Mouse (Mus musculus): ENCODE data around the gene Cracr2a.
"Not testable (repeated sequence)": the region's sequence is repeated elsewhere in the genome, so short reads cannot be mapped to it uniquely, and the experiment has no call there.

Gene Cracr2a

DNA sequence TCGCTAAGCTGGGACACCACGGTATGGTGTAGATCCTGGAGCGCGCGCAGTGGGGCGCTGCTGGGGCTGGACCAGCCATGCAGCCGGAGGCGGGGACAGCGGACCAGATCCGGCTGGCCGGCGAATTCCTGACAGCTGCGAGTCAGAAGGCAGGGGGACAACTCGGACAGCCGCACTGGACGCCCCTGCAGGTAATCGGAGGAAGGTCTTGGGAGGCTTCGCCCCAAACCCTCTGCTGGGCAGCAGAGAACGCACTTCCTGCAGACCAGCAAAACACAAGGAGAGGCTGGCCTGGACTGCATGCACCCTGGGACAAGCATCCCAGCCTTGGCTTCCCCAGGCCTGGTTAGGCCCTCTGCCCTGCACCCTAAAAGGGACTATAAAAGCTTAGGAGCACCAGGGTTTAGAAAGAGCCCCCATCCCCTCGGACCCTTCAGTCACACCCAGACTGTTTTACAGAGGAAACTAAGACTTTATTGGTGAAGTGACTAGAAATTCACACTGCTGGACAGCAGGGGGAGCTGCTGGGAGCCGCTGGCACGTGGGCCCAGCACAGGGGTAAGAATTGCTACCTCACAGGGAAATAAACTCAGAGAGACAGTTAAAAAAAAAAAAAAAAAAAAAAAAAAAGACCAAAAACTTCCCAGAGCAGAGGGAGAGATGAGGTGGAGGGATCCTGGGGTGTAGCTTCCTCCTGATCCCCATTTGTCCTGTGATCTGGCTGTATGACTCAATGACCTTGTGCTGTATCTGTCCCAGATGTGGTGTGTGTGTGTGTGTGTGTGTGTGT lies at the start of gene Cracr2a:
TSS of gene Cracr2a (plus strand) at position 108 of the 790 bp plus-strand sequence.
- peak; percentile 83 to 86 for DNase-seq

DNA sequence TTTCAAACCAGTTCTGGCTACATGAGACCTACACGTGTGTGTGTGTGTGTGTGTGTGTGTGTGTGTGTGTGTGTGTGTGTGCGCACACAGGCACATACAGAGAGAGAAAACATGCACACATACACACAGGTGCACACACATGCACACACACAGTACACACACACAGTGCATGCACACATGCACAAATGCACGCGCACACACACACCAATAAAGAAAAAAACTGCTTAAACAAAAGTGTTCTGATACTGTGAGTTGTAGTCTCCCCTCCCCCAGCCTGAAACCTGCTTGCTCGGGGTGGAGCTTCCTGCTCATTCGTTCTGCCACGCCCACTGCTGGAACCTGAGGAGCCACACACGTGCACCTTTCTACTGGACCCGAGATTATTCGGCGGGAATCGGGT lies 47.4 kb upstream of the Cracr2a start:
- not testable (repeated sequence) for DNase-seq

DNA sequence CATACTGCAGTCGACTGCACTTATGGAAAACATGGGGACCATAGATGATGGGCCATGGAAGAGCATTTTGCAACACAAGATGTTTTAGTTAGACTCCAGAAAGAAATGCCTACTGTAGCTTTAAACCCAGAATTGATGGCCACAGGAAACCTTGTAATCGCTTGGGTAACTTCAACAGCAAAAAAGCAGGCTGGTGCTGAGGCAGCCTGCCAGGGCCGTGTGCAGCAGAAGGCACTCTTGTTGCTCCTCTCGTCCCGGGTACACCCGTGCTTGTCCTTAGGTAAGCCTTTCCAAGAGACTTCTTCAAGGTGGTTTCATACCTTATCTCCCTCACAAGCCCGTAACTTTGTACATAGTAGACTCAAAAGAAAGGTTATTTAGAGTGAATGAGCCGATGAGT lies 40.0 kb upstream of the Cracr2a start:
- no peak for DNase-seq

GRCm38 (mm10) chr6:127522326-127522725 lies 38.8 kb upstream of the Cracr2a start:
- DNase-seq: no peak

DNA sequence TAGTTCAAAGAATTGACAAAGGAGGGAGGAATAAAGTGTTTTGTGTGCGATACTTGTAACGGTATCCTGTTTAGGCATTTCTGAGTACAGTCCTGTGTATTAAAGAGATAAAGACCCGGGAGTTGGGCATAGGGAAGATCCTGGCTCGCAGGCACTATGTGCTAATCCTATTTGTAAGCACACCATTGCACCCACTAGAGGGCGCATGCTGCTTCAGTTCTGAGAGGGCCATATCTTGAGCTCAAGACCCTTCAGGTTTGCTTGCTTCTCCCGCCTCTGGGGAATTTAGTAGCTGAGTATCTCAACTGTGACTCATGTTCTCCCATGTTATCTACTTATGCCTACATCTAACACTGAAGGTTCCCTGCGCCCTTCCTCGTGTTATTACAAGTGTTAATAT lies 36.7 kb upstream of the Cracr2a start:
- DNase-seq: peak; percentile 71 to 73

DNA sequence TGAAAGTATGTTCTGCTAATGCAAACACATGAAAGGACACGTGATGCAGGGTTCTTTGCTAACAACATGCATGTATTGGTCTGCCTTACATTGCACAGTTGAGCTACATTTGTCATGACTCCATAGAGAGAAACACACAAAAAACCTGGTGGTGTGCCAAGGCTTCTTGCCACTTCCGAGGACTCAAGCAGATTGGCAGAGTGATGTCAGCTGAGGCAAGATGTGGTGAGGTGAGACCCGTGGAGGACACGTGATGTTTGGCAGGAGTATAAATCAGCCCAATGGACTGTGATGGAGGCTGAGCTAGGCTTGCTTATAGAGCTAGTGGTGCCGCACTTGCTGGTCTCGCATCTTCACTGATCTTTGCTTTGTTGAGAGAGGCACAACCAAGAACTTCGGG lies 32.5 kb upstream of the Cracr2a start:
- DNase-seq: no peak

DNA sequence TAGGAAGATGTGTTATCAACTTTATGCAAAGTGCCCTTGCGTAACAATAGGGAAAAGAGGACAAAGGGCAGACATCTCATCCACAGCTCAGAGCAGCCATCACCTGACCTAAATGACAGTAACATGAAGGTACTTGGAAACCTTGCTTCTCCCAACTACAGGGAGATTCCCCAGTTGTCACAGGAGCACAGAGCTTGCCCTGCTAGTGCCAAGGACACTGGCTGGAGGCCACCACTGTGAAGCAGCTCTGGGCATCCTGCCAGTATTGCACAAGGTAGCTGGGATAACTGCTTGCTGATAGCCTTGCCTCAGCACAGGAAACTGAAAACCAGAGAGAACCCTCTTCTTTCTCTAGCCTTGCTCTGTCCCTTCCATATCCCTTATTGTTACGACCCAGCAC lies 31.7 kb upstream of the Cracr2a start:
- DNase-seq: no peak

- DNase-seq: no peak
Observed at GRCm38 (mm10) chr6:127530206-127530605, 30.9 kb upstream of the Cracr2a start.

- DNase-seq: no peak
Observed at GRCm38 (mm10) chr6:127531412-127532205, 29.5 kb upstream of the Cracr2a start.

DNA sequence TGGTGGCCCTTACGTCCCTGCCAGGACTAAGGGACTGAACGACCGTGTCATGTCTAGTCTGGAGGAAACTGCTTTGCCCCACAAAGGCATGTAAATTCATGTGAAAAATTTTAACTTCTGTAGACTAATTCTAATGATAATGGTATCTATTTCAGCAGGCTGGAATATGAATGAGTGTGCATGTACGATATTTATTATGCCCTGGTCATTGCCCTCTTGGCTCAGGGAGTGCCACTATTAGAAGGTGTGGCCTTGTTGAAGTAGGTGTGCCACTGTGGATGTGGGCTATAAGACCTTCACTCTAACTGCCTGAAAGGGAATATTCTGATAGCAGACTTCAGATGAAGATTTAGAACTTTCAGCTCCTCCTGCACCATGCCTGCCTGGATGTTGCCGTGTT lies 28.8 kb upstream of the Cracr2a start:
- no peak for DNase-seq

DNA sequence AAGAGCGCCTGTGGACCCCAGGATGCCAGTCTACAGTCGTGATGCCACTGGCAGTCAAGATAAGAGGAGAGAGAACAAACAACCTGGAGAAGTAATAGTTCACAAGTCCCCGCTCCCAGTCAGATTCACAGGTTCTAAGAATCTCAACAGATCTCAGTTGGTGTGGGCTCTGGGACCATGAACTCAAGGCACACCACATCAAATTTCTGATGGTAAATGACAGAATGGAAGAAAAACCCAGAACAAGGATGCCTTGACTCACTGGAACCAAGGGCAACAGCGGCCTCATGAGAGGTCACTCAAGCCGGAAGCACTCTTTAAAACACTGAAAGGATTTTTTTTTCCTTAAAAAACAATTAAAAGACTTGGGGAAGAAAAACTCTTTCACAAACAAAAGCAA lies 27.4 kb upstream of the Cracr2a start:
- no peak for DNase-seq

- DNase-seq: no peak
Observed at GRCm38 (mm10) chr6:127537035-127537434, 24.1 kb upstream of the Cracr2a start.

DNA sequence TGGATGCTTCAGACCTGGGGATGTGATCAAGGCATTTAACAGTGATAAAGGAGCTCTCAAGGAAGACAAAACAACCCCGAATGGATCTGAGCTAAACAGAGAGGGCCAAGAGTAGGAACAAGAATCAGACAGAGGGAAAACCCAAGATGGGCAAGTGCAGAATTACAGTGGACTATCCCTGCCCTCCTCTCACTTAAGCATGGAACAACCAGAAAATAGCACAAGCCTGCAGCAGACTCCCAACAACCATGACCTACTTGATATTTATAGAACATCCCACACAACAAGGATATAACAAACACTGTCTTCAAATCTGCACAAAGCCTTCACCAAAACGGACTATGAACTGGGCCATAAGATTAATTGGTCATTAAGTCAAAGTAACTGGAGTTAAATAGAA lies 23.0 kb upstream of the Cracr2a start:
- DNase-seq: no peak

- DNase-seq: no peak
Observed at GRCm38 (mm10) chr6:127539226-127539625, 21.9 kb upstream of the Cracr2a start.

DNA sequence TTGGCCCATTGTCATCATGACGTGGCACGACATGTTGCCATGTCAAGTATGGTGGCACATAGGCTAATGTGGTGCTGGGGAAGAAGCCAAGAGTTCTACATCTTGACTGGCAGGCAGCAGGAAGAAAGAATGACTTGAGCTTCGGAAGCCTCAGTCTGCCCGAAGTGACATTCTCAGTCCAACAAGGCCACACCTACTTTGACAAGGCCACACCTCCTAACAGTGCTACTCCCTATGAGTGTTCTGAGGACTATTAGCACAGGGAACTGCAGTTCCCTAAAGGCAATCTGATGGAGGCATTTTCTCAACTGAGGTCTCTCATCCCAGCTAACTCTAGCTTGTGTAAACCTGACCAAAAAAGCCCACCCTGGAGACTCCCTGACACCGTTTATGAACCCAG lies 21.5 kb upstream of the Cracr2a start:
- no peak for DNase-seq

- no peak for DNase-seq
Observed at GRCm38 (mm10) chr6:127540517-127540916, 20.6 kb upstream of the Cracr2a start.

DNA sequence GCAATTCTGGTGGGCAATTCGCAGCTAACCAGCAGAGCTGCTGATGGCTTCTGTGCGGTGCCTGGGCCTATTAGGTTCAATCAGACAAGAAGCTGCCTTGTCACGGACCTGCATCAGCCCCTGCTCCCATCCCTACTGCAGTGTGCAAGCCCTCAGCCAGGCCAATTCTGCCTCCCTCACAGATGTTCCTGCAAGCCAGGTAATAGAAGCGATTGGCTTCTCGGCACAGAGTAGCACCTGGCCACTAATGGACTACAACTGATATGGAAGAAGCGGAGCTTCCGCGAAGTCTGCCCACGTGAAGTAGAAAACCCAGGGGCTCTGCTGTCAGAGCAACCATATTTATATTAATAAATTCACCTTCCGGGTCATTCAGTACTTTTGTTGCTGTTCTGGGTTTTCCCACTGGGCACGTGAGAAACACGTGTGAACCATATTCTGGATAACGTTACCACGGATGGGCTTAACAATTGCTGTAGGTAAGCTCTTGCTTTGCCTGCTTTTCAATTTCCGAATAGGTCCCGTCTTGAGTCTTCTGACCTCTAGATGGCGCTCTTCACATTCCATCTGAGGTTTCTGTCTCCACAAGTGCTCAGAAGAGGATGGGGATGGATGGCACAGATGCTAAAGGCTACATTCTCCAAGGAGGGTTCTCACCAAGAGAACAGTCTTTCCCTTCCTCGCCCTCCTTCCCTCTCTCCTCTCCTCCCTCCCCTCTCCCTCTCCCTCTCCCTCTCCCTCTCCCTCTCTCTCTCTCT lies 19.3 kb upstream of the Cracr2a start:
- DNase-seq: peak; percentile 58 to 59

DNA sequence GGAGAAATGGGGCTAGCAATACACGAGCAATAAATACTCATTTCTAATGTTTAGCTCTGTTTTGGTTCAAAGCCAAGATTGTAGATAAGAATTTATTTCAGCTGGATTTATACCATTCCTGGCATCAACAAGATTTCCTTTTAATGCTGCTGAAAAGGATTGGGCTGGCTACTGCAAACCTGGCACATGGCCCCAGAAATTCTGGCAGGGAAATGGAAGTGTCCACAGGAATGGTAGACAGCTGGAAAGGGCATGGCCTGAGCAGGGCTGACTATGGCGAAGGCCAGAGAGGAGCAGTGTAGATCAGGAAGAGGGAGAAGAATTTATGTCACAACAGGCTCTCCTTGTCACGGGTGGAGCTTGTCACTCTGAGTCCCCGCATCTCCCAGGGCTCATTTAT lies 14.5 kb upstream of the Cracr2a start:
- DNase-seq: no peak

GRCm38 (mm10) chr6:127552940-127553339 lies 8.2 kb upstream of the Cracr2a start:
- no peak for DNase-seq

GRCm38 (mm10) chr6:127555553-127555952 lies 5.6 kb upstream of the Cracr2a start:
- no peak for DNase-seq

- DNase-seq: no peak
Observed at GRCm38 (mm10) chr6:127560872-127561230, 287 bp upstream of the Cracr2a start.

DNA sequence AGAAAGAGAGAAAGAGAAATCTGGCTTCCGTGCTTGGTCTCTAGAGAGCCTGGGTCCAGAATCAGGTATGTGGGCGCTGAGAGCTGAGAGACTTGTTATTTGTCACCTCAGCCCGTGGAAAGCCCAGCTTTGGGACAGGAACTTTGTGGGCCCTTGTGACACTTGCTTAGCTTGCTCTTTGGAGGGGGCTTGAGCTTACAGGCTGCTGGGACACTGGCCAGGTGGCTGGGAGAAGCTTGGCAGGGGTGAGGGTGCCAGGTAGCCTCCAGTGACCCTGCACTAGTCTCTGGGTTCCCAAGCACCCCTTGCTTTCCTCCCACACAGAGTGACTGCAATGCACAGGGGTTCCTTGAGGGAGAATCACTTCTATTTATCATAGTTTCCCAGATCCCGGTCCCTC lies 2.4 kb downstream of the Cracr2a start:
- no peak for DNase-seq

DNA sequence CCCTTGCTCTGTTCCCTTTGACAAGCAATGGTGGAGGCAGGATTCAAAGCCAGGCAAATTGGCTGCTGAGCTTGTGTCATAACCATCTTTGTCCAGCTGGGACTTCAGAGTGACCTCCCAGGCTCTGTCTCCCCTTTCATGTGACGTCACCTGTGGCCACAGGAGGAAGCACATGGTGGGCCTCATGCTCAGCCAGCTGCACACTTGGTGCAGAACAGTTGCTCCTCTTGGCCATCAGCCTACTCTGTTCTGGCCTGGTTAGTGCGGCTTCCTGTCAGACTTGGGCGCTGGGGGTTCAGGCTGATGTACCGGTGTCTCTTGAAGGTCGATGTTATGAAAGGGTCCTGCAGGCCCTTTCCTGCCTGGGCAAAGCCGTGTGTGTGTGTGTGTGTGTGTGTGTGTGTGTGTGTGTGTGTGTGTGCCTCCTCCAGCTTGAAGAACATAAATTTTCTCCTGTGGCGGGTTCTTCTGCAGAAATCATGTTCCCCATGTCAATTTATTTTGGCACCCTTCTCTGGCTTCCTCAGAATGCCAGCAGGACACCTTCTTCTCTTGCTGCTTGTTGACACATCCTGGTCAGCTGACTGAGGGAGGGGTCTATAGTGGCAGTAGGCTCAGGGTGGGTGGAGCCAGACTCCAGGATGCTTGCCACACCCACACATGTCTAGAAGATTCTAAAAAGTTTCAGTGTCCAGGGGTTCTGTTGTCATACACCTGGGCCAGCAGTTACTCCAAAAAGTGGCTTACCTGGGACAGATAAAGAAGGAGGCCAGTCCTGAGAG lies 5.0 kb downstream of the Cracr2a start:
- peak; percentile 32 to 34 for DNase-seq

All from B cell, adult 2 months (primary cell).